Mouse (Mus musculus): ENCODE measurements around the gene Hoxb3.

The Hoxb3 gene

DNA sequence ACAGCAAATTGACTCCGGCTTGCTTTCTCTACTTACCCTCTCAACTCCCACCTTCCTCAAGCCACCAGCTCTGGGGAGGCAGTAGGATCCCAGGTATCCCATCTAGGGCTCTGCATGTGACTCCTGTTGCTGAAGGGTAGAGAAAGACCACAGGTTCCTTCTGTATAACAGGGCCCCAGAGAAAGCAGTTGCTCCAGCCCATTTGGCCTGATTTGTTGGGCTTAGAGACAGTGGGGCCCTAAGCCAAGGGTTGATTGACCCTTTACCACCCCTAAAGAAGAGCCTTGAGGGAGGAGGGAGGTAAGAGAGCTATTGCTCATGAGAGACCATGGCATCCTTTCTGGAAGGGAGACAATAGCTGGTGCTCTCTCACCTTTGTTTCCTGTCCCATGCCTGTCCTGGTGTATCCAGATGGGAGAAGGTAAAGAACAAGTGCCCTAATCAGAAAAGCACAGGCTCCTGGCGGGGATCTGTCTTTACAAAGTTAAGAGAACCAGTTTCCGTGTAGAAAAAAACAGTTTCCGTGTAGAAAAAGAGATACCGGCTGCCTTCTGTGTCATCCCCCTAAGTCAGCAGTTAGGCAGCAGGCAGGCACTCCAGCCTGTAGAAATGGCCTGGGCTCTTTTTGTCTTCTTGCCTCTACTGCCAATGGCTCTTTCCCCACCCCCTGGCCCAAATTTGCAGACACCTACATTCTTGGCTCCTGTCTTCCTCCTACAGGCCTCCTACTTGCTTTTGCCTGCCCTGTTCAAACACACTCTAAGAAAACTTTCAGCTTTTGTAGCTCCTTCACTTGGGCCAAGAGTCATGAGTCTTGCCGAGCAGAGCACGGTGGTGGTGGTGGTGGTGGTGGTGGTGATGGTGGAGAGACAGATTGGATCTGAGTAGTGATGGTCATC lies 16.1 kb downstream of the Hoxb3 start:
- no peak for DNase-seq (ENCODE audit: low spot score in 2 of 2)

DNA sequence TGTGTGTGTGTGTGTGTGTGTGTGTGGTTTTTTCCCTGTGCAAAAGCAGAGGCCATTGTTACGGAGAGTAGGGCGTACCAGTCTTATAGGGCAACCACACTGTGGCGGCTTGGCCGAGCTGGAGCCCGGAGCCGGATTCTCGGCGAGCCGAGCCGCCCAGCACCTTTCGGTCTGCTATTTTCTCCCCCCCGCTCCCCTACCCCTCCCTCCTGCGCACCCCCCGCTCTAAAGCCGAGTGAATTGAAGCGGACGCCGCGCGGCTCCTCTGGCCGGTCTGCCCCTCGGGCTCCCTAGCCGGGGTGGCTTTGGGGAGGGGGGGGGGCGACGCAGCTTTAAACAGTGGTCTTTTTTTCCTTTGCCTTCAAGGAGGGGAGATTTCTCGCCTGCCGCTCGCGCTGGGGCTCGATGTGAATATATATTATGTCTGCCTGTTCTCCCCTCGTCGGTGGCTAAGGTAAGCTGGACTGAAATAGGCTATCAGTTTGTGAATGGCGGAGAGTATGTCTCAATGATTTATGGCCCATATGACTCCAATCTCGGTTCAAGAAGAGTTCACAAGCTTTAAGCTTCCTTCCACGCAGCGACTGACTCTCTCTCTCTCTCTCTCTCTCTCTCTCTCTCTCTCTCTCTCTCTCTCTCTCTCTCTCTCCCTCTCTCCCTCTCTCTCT lies 17.7 kb downstream of the Hoxb3 start:
- DNase-seq (ENCODE audit: low spot score in 2 of 2): no peak

DNA sequence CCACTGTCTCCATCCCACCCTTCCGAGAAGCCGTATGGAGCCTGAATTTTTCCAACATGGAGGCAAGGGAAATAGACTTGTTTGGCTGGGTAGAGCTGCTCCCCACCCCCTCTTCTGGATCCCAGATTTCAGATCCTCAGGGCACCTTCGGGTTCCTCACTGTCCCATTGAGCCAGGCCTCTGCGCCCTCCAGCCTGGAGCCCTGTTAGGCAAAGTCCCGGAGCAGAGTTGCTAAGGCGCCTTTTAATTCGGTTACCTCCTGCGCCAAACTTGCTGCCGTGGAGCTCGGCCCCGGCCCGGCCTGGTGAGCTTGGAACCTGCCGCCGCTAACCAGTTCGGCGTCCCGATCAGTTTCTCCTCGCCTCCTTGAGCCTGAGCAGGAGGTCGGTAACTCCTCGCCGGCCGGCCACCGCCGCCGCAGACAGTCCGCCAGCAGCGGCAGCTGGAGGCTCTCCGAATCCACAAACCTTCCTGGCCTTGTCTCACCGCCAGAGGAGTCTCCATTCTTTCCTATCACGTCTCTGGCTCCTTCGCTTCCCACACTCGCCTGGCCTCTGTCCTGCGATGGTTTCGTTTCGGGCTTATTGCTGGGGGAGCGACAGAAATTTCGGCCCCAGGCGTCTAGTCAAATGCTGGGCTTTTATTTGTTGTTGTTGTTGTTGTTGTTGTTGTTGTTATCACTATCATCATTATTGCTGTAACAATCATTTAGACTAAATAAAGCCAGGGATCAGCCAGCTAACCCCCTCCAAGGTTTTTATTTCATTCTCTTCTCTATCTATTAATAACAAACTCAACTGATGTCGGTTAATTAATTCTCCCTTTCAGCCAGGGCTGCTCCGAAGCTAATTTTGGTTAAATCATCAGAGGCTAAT lies 18.8 kb downstream of the Hoxb3 start:
- no peak for DNase-seq (ENCODE audit: low spot score in 2 of 2)

- DNase-seq (ENCODE audit: low spot score in 2 of 2): no peak
Measured at GRCm38 (mm10) chr11:96342576-96342930, 19.4 kb downstream of the Hoxb3 start.

- no peak for DNase-seq (ENCODE audit: low spot score in 2 of 2)
Measured at GRCm38 (mm10) chr11:96343206-96343745, 20.1 kb downstream of the Hoxb3 start.

DNA sequence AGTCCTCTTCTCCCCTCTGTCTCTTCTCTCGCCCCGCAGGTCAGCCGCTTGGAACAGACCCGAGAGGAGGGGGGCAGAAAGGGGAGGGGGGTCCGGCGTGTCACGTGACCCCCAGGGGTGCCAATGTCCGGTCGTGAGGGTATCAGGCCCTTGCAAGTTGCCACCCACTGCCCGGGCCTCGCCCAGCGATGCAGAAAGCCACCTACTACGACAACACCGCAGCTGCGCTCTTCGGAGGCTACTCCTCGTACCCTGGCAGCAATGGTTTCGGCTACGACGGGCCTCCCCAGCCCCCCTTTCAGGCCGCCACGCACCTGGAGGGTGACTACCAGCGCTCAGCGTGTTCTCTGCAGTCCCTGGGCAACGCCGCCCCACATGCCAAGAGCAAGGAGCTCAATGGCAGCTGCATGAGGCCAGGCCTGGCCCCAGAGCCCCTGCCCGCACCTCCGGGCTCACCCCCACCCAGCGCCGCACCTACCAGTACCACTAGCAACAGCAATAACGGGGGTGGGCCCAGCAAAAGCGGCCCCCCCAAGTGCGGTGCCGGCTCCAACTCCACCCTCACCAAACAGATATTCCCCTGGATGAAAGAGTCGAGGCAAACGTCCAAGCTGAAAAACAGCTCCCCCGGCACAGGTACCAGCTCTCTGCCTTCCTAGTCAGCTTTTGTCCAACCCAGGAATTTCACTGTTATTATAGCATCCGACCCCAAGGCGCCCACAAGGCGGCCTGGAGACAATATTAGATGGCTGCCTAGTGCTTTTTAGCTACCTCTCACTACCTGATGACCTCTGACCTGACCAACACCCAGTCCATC lies 21.1 kb downstream of the Hoxb3 start:
- DNase-seq (ENCODE audit: low spot score in 2 of 2): no peak

DNA sequence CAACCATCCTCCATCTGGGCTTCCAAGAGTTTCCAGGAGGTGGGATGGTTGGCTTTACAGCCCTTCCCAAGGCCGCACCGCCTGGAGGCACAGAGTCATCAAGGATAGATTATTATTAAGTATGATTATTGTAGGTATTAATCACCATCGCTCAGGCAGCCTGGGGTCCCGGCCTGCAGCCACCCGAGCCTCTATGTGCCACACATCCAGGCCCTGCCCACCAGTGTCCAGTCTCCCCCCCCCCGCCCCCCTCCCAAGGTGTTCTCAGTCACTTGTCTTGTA lies 21.7 kb downstream of the Hoxb3 start:
- no peak for DNase-seq (ENCODE audit: low spot score in 2 of 2)

- DNase-seq (ENCODE audit: low spot score in 2 of 2): no peak
Measured at GRCm38 (mm10) chr11:96345220-96345892, 22.2 kb downstream of the Hoxb3 start.

GRCm38 (mm10) chr11:96345893-96346806 lies 23.0 kb downstream of the Hoxb3 start:
- no peak for DNase-seq (ENCODE audit: low spot score in 2 of 2)

- DNase-seq (ENCODE audit: low spot score in 2 of 2): no peak
Measured at GRCm38 (mm10) chr11:96346916-96347520, 23.9 kb downstream of the Hoxb3 start.

DNA sequence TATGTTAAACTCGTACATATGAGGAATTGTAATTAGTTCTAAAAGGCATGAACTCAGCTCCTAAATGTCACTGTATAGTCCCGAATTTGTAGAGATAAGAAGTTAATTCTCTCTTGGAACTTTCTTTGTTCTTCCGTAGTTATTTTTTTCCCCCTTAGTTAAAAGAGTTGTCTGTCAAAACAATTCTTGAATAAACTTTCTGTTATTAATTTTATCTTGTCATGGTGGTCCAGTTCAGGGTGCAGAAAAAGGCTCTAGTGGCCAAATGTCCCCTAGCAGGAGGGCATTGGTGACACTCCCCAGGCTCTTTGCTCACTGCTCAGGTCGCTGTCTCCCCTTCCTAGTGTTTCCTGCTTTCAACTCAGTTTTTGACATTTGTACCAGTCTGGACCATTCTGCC lies 24.6 kb downstream of the Hoxb3 start:
- DNase-seq (ENCODE audit: low spot score in 2 of 2): no peak

DNA sequence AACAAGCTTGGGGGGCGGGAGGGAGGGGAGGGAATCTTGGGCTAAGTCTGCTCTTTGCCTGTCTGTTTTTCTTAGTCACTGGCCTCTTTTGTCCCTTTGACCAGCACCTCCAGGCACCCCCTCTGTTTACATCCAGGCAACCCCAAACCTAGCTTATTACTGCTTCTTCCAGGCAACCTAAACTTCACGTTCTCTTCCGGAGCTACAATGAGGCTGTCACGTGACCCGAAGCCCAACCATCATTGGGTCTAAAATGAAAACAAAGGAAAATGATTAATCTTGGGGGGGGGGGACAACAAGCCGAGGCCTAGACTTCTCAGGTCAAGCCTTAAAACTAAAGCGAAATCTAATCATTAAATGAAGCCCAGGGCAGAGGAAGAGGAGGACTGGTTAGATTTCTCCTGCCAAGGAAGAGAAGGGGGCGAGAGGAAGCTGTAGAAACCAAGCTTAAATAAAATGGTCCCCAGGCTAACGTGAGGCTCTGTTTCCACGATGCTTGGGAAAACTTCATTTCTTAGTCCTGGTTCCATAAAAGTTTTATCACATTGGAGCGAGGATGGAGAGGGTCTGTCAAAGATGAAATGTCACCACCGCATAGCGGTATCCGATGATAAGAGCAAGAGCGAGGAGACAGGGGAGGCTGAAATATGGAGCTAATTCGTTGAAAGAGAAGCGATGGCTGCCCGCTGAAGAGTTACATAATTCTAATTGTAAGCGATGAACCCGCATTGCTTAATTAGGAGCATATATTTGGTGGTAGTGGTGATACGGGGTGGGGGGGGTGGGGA lies 25.2 kb downstream of the Hoxb3 start:
- no peak for DNase-seq (ENCODE audit: low spot score in 2 of 2)

DNA sequence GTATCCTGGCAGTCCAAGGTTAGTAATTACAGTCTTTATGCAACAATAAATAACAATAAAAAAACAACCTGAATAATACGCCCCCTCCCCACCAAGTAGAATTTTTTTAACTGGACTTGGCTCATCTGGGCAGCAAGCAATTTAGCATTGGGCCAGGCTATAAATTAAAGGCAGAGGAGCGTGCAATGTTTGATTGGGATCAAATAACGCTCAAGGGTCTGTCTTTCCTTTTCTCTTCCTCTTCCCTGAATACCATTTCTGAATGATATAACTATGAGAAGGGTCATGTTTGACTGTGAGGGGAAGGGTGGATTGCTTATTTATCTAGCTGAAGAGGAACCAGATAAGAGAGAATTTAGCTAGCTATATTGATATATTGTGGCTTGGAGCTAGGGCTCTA lies 25.9 kb downstream of the Hoxb3 start:
- DNase-seq (ENCODE audit: low spot score in 2 of 2): no peak

- DNase-seq (ENCODE audit: low spot score in 2 of 2): no peak
Measured at GRCm38 (mm10) chr11:96349491-96350340, 26.6 kb downstream of the Hoxb3 start.

DNA sequence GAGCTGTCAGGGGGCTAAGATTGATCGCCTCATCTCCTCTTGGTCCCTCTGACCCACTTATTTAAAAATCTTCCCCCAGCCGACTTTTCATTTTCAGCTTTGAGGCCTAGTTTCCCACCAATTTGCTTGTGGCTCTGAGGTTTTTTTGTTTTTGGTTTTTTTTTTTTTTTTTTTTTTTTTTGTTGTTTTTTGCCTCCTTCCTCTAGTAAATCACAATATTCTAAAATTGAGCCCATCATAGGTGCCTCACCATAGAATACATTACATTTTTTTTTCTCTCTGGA lies 27.2 kb downstream of the Hoxb3 start, which contains the start of gene Hoxb2:
Gene Hoxb2 (plus strand): TSS at position 185 of the 284 bp plus-strand sequence.
- DNase-seq (ENCODE audit: low spot score in 2 of 2): no peak

GRCm38 (mm10) chr11:96350791-96351190 lies 27.7 kb downstream of the Hoxb3 start:
- DNase-seq (ENCODE audit: low spot score in 2 of 2): no peak

GRCm38 (mm10) chr11:96351312-96351711 lies 28.2 kb downstream of the Hoxb3 start:
- DNase-seq (ENCODE audit: low spot score in 2 of 2): no peak

DNA sequence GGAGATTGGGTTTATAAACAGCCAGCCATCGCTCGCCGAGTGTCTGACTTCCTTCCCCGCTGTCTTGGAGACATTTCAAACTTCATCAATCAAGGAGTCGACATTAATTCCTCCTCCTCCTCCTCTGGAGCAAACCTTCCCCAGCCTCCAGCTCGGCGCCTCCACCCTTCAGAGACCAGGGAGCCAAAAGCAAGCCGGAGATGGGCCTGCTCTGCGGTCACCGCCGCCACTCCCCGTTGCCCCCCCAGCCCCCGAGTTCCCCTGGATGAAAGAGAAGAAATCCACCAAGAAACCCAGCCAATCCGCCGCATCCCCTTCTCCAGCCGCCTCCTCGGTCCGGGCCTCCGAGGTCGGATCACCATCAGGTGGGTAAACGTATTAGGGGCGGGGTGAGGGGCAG lies 28.7 kb downstream of the Hoxb3 start:
- no peak for DNase-seq (ENCODE audit: low spot score in 2 of 2)
